Mouse (Mus musculus): ENCODE measurements around the gene Dscam. TPM values are rescaled to one million over a fixed set of nuclear protein-coding genes. Genes with fewer than 3 reads are reported as not detected.

The Dscam gene
- polyA plus RNA-seq, 1 experiment from 2014 or later = 0.15 TPM

GRCm38 (mm10) chr16:96968885-96969480, 201.6 kb downstream of the Dscam start:
- 39% methylated on average over 2 of the region's 2 CpGs for WGBS
- H3K9me3 ChIP-seq = no peaks in the 10 kb centered on the region
- no peaks in the 10 kb centered on the region for H3K4me1 ChIP-seq (replicated peaks)
- H3K4me2 ChIP-seq (replicated peaks) = no peak overlapping the region
- no peaks in the 10 kb centered on the region for H3K36me3 ChIP-seq
- H3K4me3 ChIP-seq (replicated peaks) = no peak overlapping the region
- ATAC-seq = no peak
- no peaks in the 10 kb centered on the region for H3K27me3 ChIP-seq (replicated peaks)
- H3K9ac ChIP-seq = no peak overlapping the region
- H3K27ac ChIP-seq = no peak overlapping the region

GRCm38 (mm10) chr16:96959695-96960094, 210.9 kb downstream of the Dscam start:
- Histone ChIP-seq H3K4me3 (replicated peaks) (no peak overlapping the region), H3K4me1 (replicated peaks) (no peaks in the 10 kb centered on the region), H3K27ac (no peak overlapping the region), H3K36me3 (no peaks in the 10 kb centered on the region), H3K9me3 (no peaks in the 10 kb centered on the region), H3K27me3 (replicated peaks) (no peaks in the 10 kb centered on the region), H3K9ac (no peak overlapping the region), H3K4me2 (replicated peaks) (no peak overlapping the region)
- no peak for ATAC-seq
- 82% methylated on average over 3 of the region's 3 CpGs for whole genome bisulfite sequencing

- no peak overlapping the region for H3K4me2 ChIP-seq (replicated peaks)
- no peaks in the 10 kb centered on the region for H3K4me1 ChIP-seq (replicated peaks)
- H3K36me3 ChIP-seq = no peaks in the 10 kb centered on the region
- H3K9ac ChIP-seq = no peak overlapping the region
- no peaks in the 10 kb centered on the region for H3K27me3 ChIP-seq (replicated peaks)
- no peak overlapping the region for H3K4me3 ChIP-seq (replicated peaks)
- WGBS = 57% methylated on average over 11 of the region's 11 CpGs
- no peak for ATAC-seq
- H3K9me3 ChIP-seq = no peaks in the 10 kb centered on the region
- no peak overlapping the region for H3K27ac ChIP-seq
Measured at GRCm38 (mm10) chr16:96945468-96946302, 224.9 kb downstream of the Dscam start.

GRCm38 (mm10) chr16:96943648-96944047, 226.9 kb downstream of the Dscam start:
- Histone ChIP-seq H3K4me2 (replicated peaks) (no peak overlapping the region), H3K9me3 (no peaks in the 10 kb centered on the region), H3K4me3 (replicated peaks) (no peak overlapping the region), H3K36me3 (no peaks in the 10 kb centered on the region), H3K27me3 (replicated peaks) (no peaks in the 10 kb centered on the region), H3K27ac (no peak overlapping the region), H3K9ac (no peak overlapping the region), H3K4me1 (replicated peaks) (no peaks in the 10 kb centered on the region)
- WGBS = 83% methylated on average over 2 of the region's 2 CpGs
- no peak for ATAC-seq

GRCm38 (mm10) chr16:96934795-96935194, 235.8 kb downstream of the Dscam start:
- H3K4me3 ChIP-seq (replicated peaks) = no peak overlapping the region
- no peaks in the 10 kb centered on the region for H3K9me3 ChIP-seq
- H3K4me2 ChIP-seq (replicated peaks) = no peak overlapping the region
- ATAC-seq = no peak
- H3K4me1 ChIP-seq (replicated peaks) = no peaks in the 10 kb centered on the region
- 85% methylated on average over 2 of the region's 2 CpGs for WGBS
- no peaks in the 10 kb centered on the region for H3K36me3 ChIP-seq
- H3K27me3 ChIP-seq (replicated peaks) = no peaks in the 10 kb centered on the region
- no peak overlapping the region for H3K9ac ChIP-seq
- H3K27ac ChIP-seq = no peak overlapping the region

GRCm38 (mm10) chr16:96932211-96932610, 238.3 kb downstream of the Dscam start:
- Histone ChIP-seq H3K4me1 (replicated peaks) (no peaks in the 10 kb centered on the region), H3K27me3 (replicated peaks) (no peaks in the 10 kb centered on the region), H3K4me2 (replicated peaks) (no peak overlapping the region), H3K36me3 (no peaks in the 10 kb centered on the region), H3K4me3 (replicated peaks) (no peak overlapping the region), H3K9ac (no peak overlapping the region), H3K27ac (no peak overlapping the region), H3K9me3 (no peaks in the 10 kb centered on the region)
- 87% methylated on average over 6 of the region's 6 CpGs for WGBS
- no peak for ATAC-seq

GRCm38 (mm10) chr16:96931771-96932170, 238.8 kb downstream of the Dscam start:
- Histone ChIP-seq H3K9ac (no peak overlapping the region), H3K4me1 (replicated peaks) (no peaks in the 10 kb centered on the region), H3K9me3 (no peaks in the 10 kb centered on the region), H3K36me3 (no peaks in the 10 kb centered on the region), H3K27me3 (replicated peaks) (no peaks in the 10 kb centered on the region), H3K4me3 (replicated peaks) (no peak overlapping the region), H3K27ac (no peak overlapping the region), H3K4me2 (replicated peaks) (no peak overlapping the region)
- no peak for ATAC-seq
- WGBS = 76% methylated on average over 2 of the region's 2 CpGs

GRCm38 (mm10) chr16:96928011-96928410, 242.5 kb downstream of the Dscam start:
- 70% methylated on average over 1 of the region's 1 CpGs for WGBS
- H3K4me2 ChIP-seq (replicated peaks) = no peak overlapping the region
- no peak overlapping the region for H3K9ac ChIP-seq
- no peak overlapping the region for H3K27ac ChIP-seq
- no peaks in the 10 kb centered on the region for H3K27me3 ChIP-seq (replicated peaks)
- H3K36me3 ChIP-seq = no peaks in the 10 kb centered on the region
- no peak overlapping the region for H3K4me3 ChIP-seq (replicated peaks)
- ATAC-seq = no peak
- H3K9me3 ChIP-seq = no peaks in the 10 kb centered on the region
- no peaks in the 10 kb centered on the region for H3K4me1 ChIP-seq (replicated peaks)

GRCm38 (mm10) chr16:96927408-96927807, 243.1 kb downstream of the Dscam start:
- H3K27ac ChIP-seq = no peak overlapping the region
- H3K4me2 ChIP-seq (replicated peaks) = no peak overlapping the region
- no peak overlapping the region for H3K4me3 ChIP-seq (replicated peaks)
- ATAC-seq = no peak
- no peaks in the 10 kb centered on the region for H3K4me1 ChIP-seq (replicated peaks)
- H3K9ac ChIP-seq = no peak overlapping the region
- no peaks in the 10 kb centered on the region for H3K27me3 ChIP-seq (replicated peaks)
- H3K36me3 ChIP-seq = no peaks in the 10 kb centered on the region
- H3K9me3 ChIP-seq = no peaks in the 10 kb centered on the region

GRCm38 (mm10) chr16:96926977-96927376, 243.6 kb downstream of the Dscam start:
- 65% methylated on average over 3 of the region's 3 CpGs for WGBS
- Histone ChIP-seq H3K4me2 (replicated peaks) (no peak overlapping the region), H3K9me3 (no peaks in the 10 kb centered on the region), H3K27me3 (replicated peaks) (no peaks in the 10 kb centered on the region), H3K4me3 (replicated peaks) (no peak overlapping the region), H3K27ac (no peak overlapping the region), H3K9ac (no peak overlapping the region), H3K36me3 (no peaks in the 10 kb centered on the region), H3K4me1 (replicated peaks) (no peaks in the 10 kb centered on the region)
- ATAC-seq = no peak

- Histone ChIP-seq H3K36me3 (no peaks in the 10 kb centered on the region), H3K27me3 (replicated peaks) (no peaks in the 10 kb centered on the region), H3K9ac (no peak overlapping the region), H3K4me1 (replicated peaks) (no peaks in the 10 kb centered on the region), H3K4me2 (replicated peaks) (no peak overlapping the region), H3K27ac (no peak overlapping the region), H3K9me3 (no peaks in the 10 kb centered on the region), H3K4me3 (replicated peaks) (no peak overlapping the region)
- WGBS = 78% methylated on average over 4 of the region's 4 CpGs
- ATAC-seq = no peak
Measured at GRCm38 (mm10) chr16:96923941-96924340, 246.6 kb downstream of the Dscam start.

- ATAC-seq = no peak
- no peak overlapping the region for H3K4me3 ChIP-seq (replicated peaks)
- H3K9ac ChIP-seq = no peak overlapping the region
- WGBS = 89% methylated on average over 3 of the region's 3 CpGs
- no peak overlapping the region for H3K4me2 ChIP-seq (replicated peaks)
- no peaks in the 10 kb centered on the region for H3K4me1 ChIP-seq (replicated peaks)
- no peaks in the 10 kb centered on the region for H3K27me3 ChIP-seq (replicated peaks)
- H3K9me3 ChIP-seq = no peaks in the 10 kb centered on the region
- no peak overlapping the region for H3K27ac ChIP-seq
- no peaks in the 10 kb centered on the region for H3K36me3 ChIP-seq
Measured at GRCm38 (mm10) chr16:96914495-96914894, 256.1 kb downstream of the Dscam start.

- no peak for ATAC-seq
- H3K4me2 ChIP-seq (replicated peaks) = no peak overlapping the region
- H3K27ac ChIP-seq = no peak overlapping the region
- no peaks in the 10 kb centered on the region for H3K9me3 ChIP-seq
- no peaks in the 10 kb centered on the region for H3K36me3 ChIP-seq
- no peak overlapping the region for H3K4me3 ChIP-seq (replicated peaks)
- WGBS = 71% methylated on average over 7 of the region's 7 CpGs
- no peak overlapping the region for H3K9ac ChIP-seq
- H3K27me3 ChIP-seq (replicated peaks) = no peaks in the 10 kb centered on the region
- H3K4me1 ChIP-seq (replicated peaks) = no peaks in the 10 kb centered on the region
Measured at GRCm38 (mm10) chr16:96912836-96913235, 257.7 kb downstream of the Dscam start.
